Mouse (Mus musculus) forebrain, embryonic 16.5 days (tissue): ENCODE measurements around the gene Tmbim4. TPM values are rescaled to one million over a fixed set of nuclear protein-coding genes. Genes with fewer than 3 reads are reported as not detected.

Experiments
- ATAC-seq: fragments of 200-750 bp; cut with Nextera tagmentation; 2 replicates; pipeline ENCODE4 v1.8.0; 2017; ENCODE audit warnings: mild to moderate bottlenecking, moderate library complexity
- H3K27ac ChIP-seq: fragments of 300-500 bp; sonication (generic); 2 replicates; pipeline ENCODE4 v1.5.1; 2014; ENCODE audit warnings: low read length, control low read depth
- H3K27me3 ChIP-seq: fragments of 300-500 bp; sonication (generic); replicated peaks from 2 replicates; pipeline ENCODE4 v1.6.1; 2014; ENCODE audit warnings: low read length; ENCODE audit not compliant: control insufficient read depth, insufficient read depth
- H3K36me3 ChIP-seq: fragments of 300-500 bp; sonication (generic); 2 replicates; pipeline ENCODE4 v1.6.1; 2014; ENCODE audit not compliant: control insufficient read depth, insufficient read depth
- H3K4me1 ChIP-seq: fragments of 300-500 bp; sonication (generic); replicated peaks from 2 replicates; pipeline ENCODE4 v1.6.1; 2014; ENCODE audit warnings: low read length; ENCODE audit not compliant: control insufficient read depth, insufficient read depth
- H3K4me2 ChIP-seq: fragments of 300-500 bp; sonication (generic); 2 replicates; pipeline ENCODE4 v1.6.1; 2014; ENCODE audit warnings: mild to moderate bottlenecking, low read length, control low read depth
- H3K4me3 ChIP-seq: fragments of 300-500 bp; sonication (generic); replicated peaks from 2 replicates; pipeline ENCODE4 v1.5.1; 2014; ENCODE audit warnings: mild to moderate bottlenecking, low read length, control low read depth
- H3K9ac ChIP-seq: fragments of 300-500 bp; sonication (generic); replicated peaks from 2 replicates; pipeline ENCODE4 v1.6.1; 2014; ENCODE audit warnings: low read depth, low read length, control low read depth
- H3K9me3 ChIP-seq: fragments of 300-500 bp; sonication (generic); 2 replicates; pipeline ENCODE4 v1.6.1; 2016; ENCODE audit warnings: low read length; ENCODE audit not compliant: control insufficient read depth
- WGBS: fragments of 180-500 bp; shearing (Covaris S2); extraction: QIAGEN DNeasy Blood & Tissue Kit; methylation state at CpG from one replicate; pipeline ENCODE4 v1.1.7; 2014; 5-methylcytosine and 5-hydroxymethylcytosine counted together
- polyA plus RNA-seq: library from polyadenylated mRNA; unstranded; fragments of >200 nt; fragmentation: Nextera tagmentation; extraction: Ambion mirVana; gene quantifications from 2 replicates; pipeline ENCODE4 v1.2.1, GENCODE M21; 2015

The Tmbim4 gene
- polyA plus RNA-seq, 1 experiment from 2014 or later, result 80.7 TPM

- Histone ChIP-seq H3K36me3 (no peaks in the 10 kb centered on the region), H3K27ac (no peak overlapping the region), H3K9ac (no peak overlapping the region), H3K4me1 (peaks cover 10% of the 10 kb centered on the region), H3K4me3 (no peak overlapping the region), H3K4me2 (no peak overlapping the region), H3K9me3 (no peaks in the 10 kb centered on the region), H3K27me3 (no peaks in the 10 kb centered on the region)
- WGBS, result 90% methylated on average over 7 of the region's 7 CpGs
- no peak for ATAC-seq
These were observed 71.9 kb downstream of the Tmbim4 start for GRCm38 (mm10) chr10:120273335-120273734.

Other genes with a start within 250 kb of the Tmbim4 start
- gene Helb, start 88.6 kb upstream of the Tmbim4 start, polyA plus RNA-seq, result 3.8 and 4.8 TPM in 2 replicates
- gene Irak3, start 540 bp downstream of the Tmbim4 start, polyA plus RNA-seq, result 0.21 and 0.23 TPM in 2 replicates
- 33.1 and 43.8 TPM in 2 replicates for gene Llph, start 25.5 kb downstream of the Tmbim4 start, polyA plus RNA-seq